Mouse (Mus musculus): ENCODE data around the gene Zfp462. TPM values are rescaled to one million over a fixed set of nuclear protein-coding genes. Genes with fewer than 3 reads are reported as not detected.

Gene Zfp462
- polyA plus RNA-seq, 1 experiment from 2014 or later = 2.9 TPM

- H3K27me3 ChIP-seq (ENCODE audit: insufficient read depth, low read length) = no peaks in the 10 kb centered on the region
Measured at GRCm38 (mm10) chr4:55121952-55122351, 177.1 kb downstream of the Zfp462 start.

GRCm38 (mm10) chr4:55124126-55124525, 179.3 kb downstream of the Zfp462 start:
- no peak overlapping the region for H3K4me3 ChIP-seq (replicated peaks; ENCODE audit: low read depth, low read length)
- H3K4me1 ChIP-seq (replicated peaks; ENCODE audit: insufficient read depth, low read length) = no peaks in the 10 kb centered on the region
- DNase-seq (ENCODE audit: low spot score) (no peak), ATAC-seq (replicated peaks; ENCODE audit: low FRiP score, low read depth) (no peak)
- H3K27ac ChIP-seq = no peak overlapping the region
- no peaks in the 10 kb centered on the region for H3K9me3 ChIP-seq (replicated peaks; ENCODE audit: low read length)
- TF ChIP-seq CTCF (IDR thresholded peaks at IDR 0.05; ENCODE audit: low read depth) = no peak
- no peak overlapping the region for H3K4me2 ChIP-seq (ENCODE audit: low read length)
- H3K36me3 ChIP-seq (ENCODE audit: insufficient read depth, low read length) = no peaks in the 10 kb centered on the region
- no peaks in the 10 kb centered on the region for H3K27me3 ChIP-seq (ENCODE audit: insufficient read depth, low read length)
- no peak overlapping the region for H3K9ac ChIP-seq (ENCODE audit: low read depth, low read length)
- 91% methylated on average over 3 of the region's 3 CpGs for WGBS

More at GRCm38 (mm10) chr4:55121952-55122351, 177.1 kb downstream of the Zfp462 start:
- 49% methylated on average over 6 of the region's 6 CpGs for WGBS
- H3K9ac ChIP-seq (ENCODE audit: low read depth, low read length) = no peak overlapping the region
- H3K4me2 ChIP-seq (ENCODE audit: low read length) = no peak overlapping the region
- H3K9me3 ChIP-seq (replicated peaks; ENCODE audit: low read length) = no peaks in the 10 kb centered on the region
- ATAC-seq (replicated peaks; ENCODE audit: low FRiP score, low read depth) (no peak), DNase-seq (ENCODE audit: low spot score) (no peak)
- no peak overlapping the region for H3K4me3 ChIP-seq (replicated peaks; ENCODE audit: low read depth, low read length)
- H3K27ac ChIP-seq = no peak overlapping the region
- H3K4me1 ChIP-seq (replicated peaks; ENCODE audit: insufficient read depth, low read length) = no peaks in the 10 kb centered on the region
- H3K36me3 ChIP-seq (ENCODE audit: insufficient read depth, low read length) = no peaks in the 10 kb centered on the region
- no peak for TF ChIP-seq CTCF (IDR thresholded peaks at IDR 0.05; ENCODE audit: low read depth)

GRCm38 (mm10) chr4:55125048-55125737, 180.3 kb downstream of the Zfp462 start:
- H3K9ac ChIP-seq (ENCODE audit: low read depth, low read length) = no peak overlapping the region
- H3K36me3 ChIP-seq (ENCODE audit: insufficient read depth, low read length) = no peaks in the 10 kb centered on the region
- H3K9me3 ChIP-seq (replicated peaks; ENCODE audit: low read length) = no peaks in the 10 kb centered on the region
- H3K4me2 ChIP-seq (ENCODE audit: low read length) = peak overlapping the region; percentile 28
- H3K4me3 ChIP-seq (replicated peaks; ENCODE audit: low read depth, low read length) = 0 out of 2 replicates have a peak overlapping the region, but pooled peaks have one; percentile 8
- H3K27ac ChIP-seq = no peak overlapping the region
- no peak for TF ChIP-seq CTCF (IDR thresholded peaks at IDR 0.05; ENCODE audit: low read depth)
- WGBS = 33% methylated on average over 11 of the region's 11 CpGs
- peak; percentile 60 for DNase-seq (ENCODE audit: low spot score)
- no peak for ATAC-seq (replicated peaks; ENCODE audit: low FRiP score, low read depth)
- no peaks in the 10 kb centered on the region for H3K4me1 ChIP-seq (replicated peaks; ENCODE audit: insufficient read depth, low read length)
- H3K27me3 ChIP-seq (ENCODE audit: insufficient read depth, low read length) = no peaks in the 10 kb centered on the region

GRCm38 (mm10) chr4:55125738-55126054, 180.8 kb downstream of the Zfp462 start:
- no peak for TF ChIP-seq CTCF (IDR thresholded peaks at IDR 0.05; ENCODE audit: low read depth)
- DNase-seq (ENCODE audit: low spot score) (peak; percentile 31), ATAC-seq (replicated peaks; ENCODE audit: low FRiP score, low read depth) (no peak)
- no peak overlapping the region for H3K27ac ChIP-seq
- no peak overlapping the region for H3K9ac ChIP-seq (ENCODE audit: low read depth, low read length)
- no peaks in the 10 kb centered on the region for H3K4me1 ChIP-seq (replicated peaks; ENCODE audit: insufficient read depth, low read length)
- peak overlapping the region; percentile 28 for H3K4me2 ChIP-seq (ENCODE audit: low read length)
- no peaks in the 10 kb centered on the region for H3K27me3 ChIP-seq (ENCODE audit: insufficient read depth, low read length)
- H3K4me3 ChIP-seq (replicated peaks; ENCODE audit: low read depth, low read length) = 0 out of 2 replicates have a peak overlapping the region, but pooled peaks have one; percentile 8
- H3K36me3 ChIP-seq (ENCODE audit: insufficient read depth, low read length) = no peaks in the 10 kb centered on the region
- 58% methylated on average over 4 of the region's 4 CpGs for WGBS
- no peaks in the 10 kb centered on the region for H3K9me3 ChIP-seq (replicated peaks; ENCODE audit: low read length)

- TF ChIP-seq CTCF (IDR thresholded peaks at IDR 0.05; ENCODE audit: low read depth) = no peak
- no peaks in the 10 kb centered on the region for H3K27me3 ChIP-seq (ENCODE audit: insufficient read depth, low read length)
- no peak overlapping the region for H3K4me2 ChIP-seq (ENCODE audit: low read length)
- no peak overlapping the region for H3K4me3 ChIP-seq (replicated peaks; ENCODE audit: low read depth, low read length)
- no peak overlapping the region for H3K27ac ChIP-seq
- no peaks in the 10 kb centered on the region for H3K9me3 ChIP-seq (replicated peaks; ENCODE audit: low read length)
- DNase-seq (ENCODE audit: low spot score) (no peak), ATAC-seq (replicated peaks; ENCODE audit: low FRiP score, low read depth) (no peak)
- 89% methylated on average over 9 of the region's 9 CpGs for WGBS
- no peaks in the 10 kb centered on the region for H3K4me1 ChIP-seq (replicated peaks; ENCODE audit: insufficient read depth, low read length)
- no peaks in the 10 kb centered on the region for H3K36me3 ChIP-seq (ENCODE audit: insufficient read depth, low read length)
- H3K9ac ChIP-seq (ENCODE audit: low read depth, low read length) = no peak overlapping the region
Measured at GRCm38 (mm10) chr4:55127228-55127901, 182.5 kb downstream of the Zfp462 start.

- Histone ChIP-seq H3K4me3 (replicated peaks; ENCODE audit: low read depth, low read length) (no peak overlapping the region), H3K27ac (no peak overlapping the region), H3K9me3 (replicated peaks; ENCODE audit: low read length) (no peaks in the 10 kb centered on the region), H3K27me3 (ENCODE audit: insufficient read depth, low read length) (no peaks in the 10 kb centered on the region), H3K4me1 (replicated peaks; ENCODE audit: insufficient read depth, low read length) (no peaks in the 10 kb centered on the region), H3K4me2 (ENCODE audit: low read length) (no peak overlapping the region), H3K36me3 (ENCODE audit: insufficient read depth, low read length) (no peaks in the 10 kb centered on the region), H3K9ac (ENCODE audit: low read depth, low read length) (no peak overlapping the region)
- ATAC-seq (replicated peaks; ENCODE audit: low FRiP score, low read depth) (no peak), DNase-seq (ENCODE audit: low spot score) (no peak)
- 72% methylated on average over 13 of the region's 13 CpGs for WGBS
- no peak for TF ChIP-seq CTCF (IDR thresholded peaks at IDR 0.05; ENCODE audit: low read depth)
Measured at GRCm38 (mm10) chr4:55128088-55128835, 183.4 kb downstream of the Zfp462 start.
